Mouse (Mus musculus): Measurements from ENCODE around the gene Helq.

GRCm38 (mm10) chr5:100787527-100787926 lies 10.9 kb downstream of the Helq start:
- TF ChIP-seq CTCF (IDR thresholded peaks at IDR 0.05; ENCODE audit: low read depth, low read length) (no peak), EP300 (IDR thresholded peaks at IDR 0.05; ENCODE audit: insufficient read depth, low read depth, low read length) (no peak), POLR2A (IDR thresholded peaks at IDR 0.05; ENCODE audit: insufficient read depth, low read length) (no peak)
